Mouse (Mus musculus): Measurements from ENCODE around the gene Dclk1.

- TF ChIP-seq CTCF (IDR thresholded peaks at IDR 0.05; ENCODE audit: control insufficient read depth, insufficient read depth, insufficient replicate concordance, low read depth, low read length) (no peak), POLR2A (IDR thresholded peaks at IDR 0.05; ENCODE audit: control insufficient read depth, low read depth, low read length) (no peak)
Observed at GRCm38 (mm10) chr3:55401236-55401635, 159.1 kb downstream of the Dclk1 start.
